Mouse (Mus musculus) neural tube, embryonic 11.5 days (tissue): ENCODE measurements around the gene Gm8947. TPM values are rescaled to one million over a fixed set of nuclear protein-coding genes. Genes with fewer than 3 reads are reported as not detected.

Experiments used
- ATAC-seq: fragments of 200-750 bp; cut with Nextera tagmentation; 2 replicates; pipeline ENCODE4 v1.8.0; 2017; ENCODE audit warnings: moderate number of reproducible peaks, mild to moderate bottlenecking, moderate TSS enrichment, moderate library complexity; ENCODE audit not compliant: insufficient read depth, low FRiP score, low TSS enrichment
- DNase-seq: peaks from one replicate; pipeline ENCODE4 v3.0.0-alpha.2; 2015; ENCODE audit warnings: low spot score
- H3K27ac ChIP-seq: fragments of 300-500 bp; sonication (generic); 2 replicates; pipeline ENCODE4 v1.5.1; 2014; ENCODE audit warnings: low read depth, mild to moderate bottlenecking, low read length
- H3K27me3 ChIP-seq: fragments of 300-500 bp; sonication (generic); 2 replicates; pipeline ENCODE4 v1.6.1; 2014; ENCODE audit warnings: mild to moderate bottlenecking, low read length, mixed read lengths; ENCODE audit not compliant: control insufficient read depth, insufficient read depth
- H3K36me3 ChIP-seq: fragments of 300-500 bp; sonication (generic); 2 replicates; pipeline ENCODE4 v1.6.1; 2014; ENCODE audit warnings: mild to moderate bottlenecking, low read length, moderate library complexity, mixed read lengths; ENCODE audit not compliant: control insufficient read depth, insufficient read depth
- H3K4me1 ChIP-seq: fragments of 300-500 bp; sonication (generic); 2 replicates; pipeline ENCODE4 v1.6.1; 2014; ENCODE audit warnings: low read length, mixed read lengths; ENCODE audit not compliant: control insufficient read depth, insufficient read depth
- H3K4me2 ChIP-seq: fragments of 300-500 bp; sonication (generic); 2 replicates; pipeline ENCODE4 v1.6.1; 2014; ENCODE audit warnings: low read depth, mild to moderate bottlenecking, moderate library complexity
- H3K4me3 ChIP-seq: fragments of 300-500 bp; sonication (generic); 2 replicates; pipeline ENCODE4 v1.5.1; 2014; ENCODE audit warnings: low read depth, low read length
- H3K9ac ChIP-seq: fragments of 300-500 bp; sonication (generic); 2 replicates; pipeline ENCODE4 v1.6.1; 2014; ENCODE audit warnings: mild to moderate bottlenecking, low read length
- H3K9me3 ChIP-seq: fragments of 300-500 bp; sonication (generic); 2 replicates; pipeline ENCODE4 v1.6.1; 2016; ENCODE audit warnings: low read length; ENCODE audit not compliant: control insufficient read depth
- WGBS: fragments of 180-500 bp; shearing (Covaris S2); extraction: QIAGEN DNeasy Blood & Tissue Kit; methylation state at CpG from one replicate; pipeline ENCODE4 v1.1.7; 2014; 5-methylcytosine and 5-hydroxymethylcytosine counted together
- polyA plus RNA-seq: library from polyadenylated mRNA; unstranded; fragments of >200 nt; fragmentation: Nextera tagmentation; extraction: Ambion mirVana; gene quantifications from 2 replicates; pipeline ENCODE4 v1.2.1, GENCODE M21; 2014

The Gm8947 gene
- polyA plus RNA-seq, 1 experiment from 2014 or later: 0.29 TPM

- H3K4me3 ChIP-seq: no peak overlapping the region
- no peaks in the 10 kb centered on the region for H3K9me3 ChIP-seq
- 79% methylated on average over 1 of the region's 1 CpGs for WGBS
- no peak for DNase-seq
- H3K36me3 ChIP-seq: no peaks in the 10 kb centered on the region
- no peak overlapping the region for H3K9ac ChIP-seq
- H3K27ac ChIP-seq: no peak overlapping the region
- no peaks in the 10 kb centered on the region for H3K4me1 ChIP-seq
- ATAC-seq: no peak
- H3K27me3 ChIP-seq: no peaks in the 10 kb centered on the region
- H3K4me2 ChIP-seq: no peak overlapping the region
Observed at GRCm38 (mm10) chr1:151224536-151224935, 32.4 kb downstream of the Gm8947 start.

GRCm38 (mm10) chr1:151227506-151227905, 35.3 kb downstream of the Gm8947 start:
- ATAC-seq (no peak), DNase-seq (no peak)
- Histone ChIP-seq H3K36me3 (no peaks in the 10 kb centered on the region), H3K4me1 (no peaks in the 10 kb centered on the region), H3K4me3 (no peak overlapping the region), H3K9ac (no peak overlapping the region), H3K27ac (no peak overlapping the region), H3K9me3 (no peaks in the 10 kb centered on the region), H3K27me3 (no peaks in the 10 kb centered on the region), H3K4me2 (no peak overlapping the region)
- WGBS: 79% methylated on average over 8 of the region's 8 CpGs

GRCm38 (mm10) chr1:151228320-151228989, 36.3 kb downstream of the Gm8947 start:
- Histone ChIP-seq H3K4me1 (no peaks in the 10 kb centered on the region), H3K27ac (no peak overlapping the region), H3K27me3 (no peaks in the 10 kb centered on the region), H3K36me3 (no peaks in the 10 kb centered on the region), H3K9me3 (no peaks in the 10 kb centered on the region), H3K9ac (no peak overlapping the region), H3K4me2 (no peak overlapping the region), H3K4me3 (no peak overlapping the region)
- 85% methylated on average over 1 of the region's 1 CpGs for WGBS
- DNase-seq (no peak), ATAC-seq (no peak)

GRCm38 (mm10) chr1:151232346-151232745, 40.2 kb downstream of the Gm8947 start:
- DNase-seq: no peak
- Histone ChIP-seq H3K9ac (no peak overlapping the region), H3K4me2 (no peak overlapping the region), H3K9me3 (no peaks in the 10 kb centered on the region), H3K27me3 (no peaks in the 10 kb centered on the region), H3K27ac (no peak overlapping the region), H3K36me3 (no peaks in the 10 kb centered on the region), H3K4me1 (no peaks in the 10 kb centered on the region), H3K4me3 (no peak overlapping the region)
- 85% methylated on average over 3 of the region's 3 CpGs for WGBS
- ATAC-seq: no peak

GRCm38 (mm10) chr1:151233756-151234155, 41.6 kb downstream of the Gm8947 start:
- WGBS: 85% methylated on average over 3 of the region's 3 CpGs
- ATAC-seq (no peak), DNase-seq (no peak)
- Histone ChIP-seq H3K4me2 (no peak overlapping the region), H3K27me3 (no peaks in the 10 kb centered on the region), H3K4me1 (no peaks in the 10 kb centered on the region), H3K4me3 (no peak overlapping the region), H3K36me3 (no peaks in the 10 kb centered on the region), H3K9me3 (no peaks in the 10 kb centered on the region), H3K9ac (no peak overlapping the region), H3K27ac (no peak overlapping the region)

GRCm38 (mm10) chr1:151235574-151235973, 43.4 kb downstream of the Gm8947 start:
- Histone ChIP-seq H3K9ac (no peak overlapping the region), H3K4me3 (no peak overlapping the region), H3K4me1 (no peaks in the 10 kb centered on the region), H3K27ac (no peak overlapping the region), H3K9me3 (no peaks in the 10 kb centered on the region), H3K27me3 (no peaks in the 10 kb centered on the region), H3K4me2 (no peak overlapping the region), H3K36me3 (no peaks in the 10 kb centered on the region)
- DNase-seq: no peak
- 29% methylated on average over 2 of the region's 2 CpGs for WGBS
- no peak for ATAC-seq

- no peaks in the 10 kb centered on the region for H3K9me3 ChIP-seq
- H3K4me2 ChIP-seq: no peak overlapping the region
- H3K9ac ChIP-seq: no peak overlapping the region
- no peaks in the 10 kb centered on the region for H3K36me3 ChIP-seq
- no peak overlapping the region for H3K27ac ChIP-seq
- H3K4me3 ChIP-seq: no peak overlapping the region
- ATAC-seq: no peak
- H3K27me3 ChIP-seq: no peaks in the 10 kb centered on the region
- 78% methylated on average over 13 of the region's 13 CpGs for WGBS
- no peaks in the 10 kb centered on the region for H3K4me1 ChIP-seq
- no peak for DNase-seq
Observed at GRCm38 (mm10) chr1:151236141-151236930, 44.2 kb downstream of the Gm8947 start.

- Histone ChIP-seq H3K9ac (no peak overlapping the region), H3K36me3 (no peaks in the 10 kb centered on the region), H3K4me3 (no peak overlapping the region), H3K9me3 (no peaks in the 10 kb centered on the region), H3K27ac (no peak overlapping the region), H3K4me1 (no peaks in the 10 kb centered on the region), H3K4me2 (no peak overlapping the region), H3K27me3 (no peaks in the 10 kb centered on the region)
- WGBS: 80% methylated on average over 3 of the region's 3 CpGs
- DNase-seq: no peak
- ATAC-seq: no peak
Observed at GRCm38 (mm10) chr1:151237780-151238179, 45.6 kb downstream of the Gm8947 start.

- H3K9me3 ChIP-seq: no peaks in the 10 kb centered on the region
- H3K27ac ChIP-seq: no peak overlapping the region
- H3K4me1 ChIP-seq: no peaks in the 10 kb centered on the region
- WGBS: 91% methylated on average over 4 of the region's 4 CpGs
- no peak overlapping the region for H3K4me3 ChIP-seq
- no peak for DNase-seq
- ATAC-seq: no peak
- H3K4me2 ChIP-seq: no peak overlapping the region
- no peaks in the 10 kb centered on the region for H3K36me3 ChIP-seq
- H3K9ac ChIP-seq: no peak overlapping the region
- H3K27me3 ChIP-seq: no peaks in the 10 kb centered on the region
Observed at GRCm38 (mm10) chr1:151243332-151243731, 51.2 kb downstream of the Gm8947 start.
